Mouse (Mus musculus): ENCODE measurements around the gene Gm765. TPM values are rescaled to one million over a fixed set of nuclear protein-coding genes. Genes with fewer than 3 reads are reported as not detected.

Gene Gm765
- total RNA-seq, 2 experiments from 2014 or later, result 0.20 to 0.51 TPM

- DNase-seq, result no peak
Observed at GRCm38 (mm10) chr6:98221970-98222369, 120.6 kb downstream of the Gm765 start.

DNA sequence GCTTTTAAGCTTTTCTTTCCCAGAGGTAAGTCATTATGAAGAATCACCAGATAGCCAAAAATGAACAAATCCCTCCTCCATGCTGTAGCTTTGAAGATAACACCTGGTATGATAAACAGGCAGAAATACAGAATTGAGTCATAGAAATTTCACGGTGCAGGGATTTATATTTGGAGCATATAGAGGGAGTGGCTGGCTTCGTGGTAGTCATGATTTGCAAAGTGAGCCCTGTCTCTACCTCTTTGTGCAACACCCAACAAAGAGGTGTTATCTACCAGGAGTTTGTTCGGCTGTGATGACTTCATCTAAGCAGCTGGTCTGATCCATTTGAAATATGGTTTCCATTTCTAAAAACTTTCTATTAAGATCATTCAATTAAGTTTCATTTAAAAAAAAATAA lies 130.3 kb downstream of the Gm765 start:
- DNase-seq, result no peak

DNA sequence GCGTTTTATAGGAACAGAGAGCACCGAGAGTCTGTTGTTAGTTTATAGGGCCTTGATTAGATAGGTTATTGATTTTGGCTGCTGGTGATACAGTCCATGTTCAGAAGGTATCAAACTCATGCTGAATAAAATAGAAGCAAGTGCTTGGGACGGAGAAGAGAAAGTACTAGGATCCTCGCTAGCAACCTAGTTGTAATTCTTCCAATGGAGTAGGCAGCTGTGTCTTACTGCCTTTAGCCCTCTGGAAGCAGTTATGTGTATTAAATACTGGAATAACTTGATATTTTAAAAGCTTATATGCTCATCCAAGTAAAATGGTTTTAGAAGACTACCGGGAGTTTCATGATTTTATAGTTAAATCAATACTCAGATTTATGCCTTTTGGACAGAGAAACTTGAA lies 132.3 kb downstream of the Gm765 start:
- no peak for DNase-seq

- DNase-seq, result no peak
Observed at GRCm38 (mm10) chr6:98208051-98208450, 134.5 kb downstream of the Gm765 start.

DNA sequence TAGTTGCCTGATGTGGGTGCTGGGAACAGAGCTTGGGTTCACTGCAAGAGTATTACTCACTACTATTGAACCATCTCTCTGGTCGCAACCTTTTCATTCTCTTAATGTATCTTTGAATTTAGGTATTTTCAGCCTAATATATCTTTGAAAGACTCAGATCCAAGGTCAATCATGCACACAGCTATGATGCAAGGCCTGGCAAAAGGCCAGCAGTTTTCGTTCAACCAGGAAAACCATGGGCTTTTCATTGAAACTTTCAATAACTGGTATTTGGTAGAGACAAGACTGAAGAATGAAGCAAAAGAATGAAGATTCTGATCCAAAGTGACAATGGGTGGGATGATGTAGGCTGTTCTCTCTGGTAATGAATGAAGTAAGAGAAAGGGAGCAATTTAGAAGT lies 143.8 kb downstream of the Gm765 start:
- DNase-seq, result no peak

DNA sequence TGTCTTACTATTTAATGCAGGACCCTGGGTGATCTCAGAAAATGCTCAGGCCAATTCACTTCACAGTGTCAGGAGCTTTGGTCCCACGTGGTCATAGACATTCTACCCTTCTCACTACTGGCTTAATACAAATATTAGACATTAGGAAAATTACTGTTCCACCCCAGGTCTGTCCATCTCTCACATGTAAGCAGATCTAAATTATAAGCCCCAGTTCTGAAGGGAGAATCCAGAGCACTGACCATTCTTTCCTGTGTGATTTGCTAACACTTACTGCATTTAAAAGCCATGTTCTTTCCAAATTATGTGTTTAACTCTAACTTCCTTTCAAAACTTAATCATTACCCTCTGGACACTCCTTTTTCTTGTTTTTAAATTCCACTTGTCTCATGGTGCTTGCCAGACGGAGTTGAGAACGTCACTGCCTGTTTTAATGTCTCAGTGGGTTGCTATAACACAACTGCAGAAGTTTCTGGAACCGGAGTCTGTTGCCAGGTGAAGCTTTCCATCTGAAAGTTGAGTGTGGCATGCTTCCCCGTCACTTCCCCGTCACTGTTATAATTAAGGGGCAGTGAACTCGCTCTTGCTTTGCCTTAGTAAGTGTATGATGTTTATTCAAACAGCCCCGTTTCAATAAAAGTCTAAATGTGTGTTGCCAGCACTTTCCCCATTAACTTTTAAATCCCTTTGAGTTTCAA lies 151.7 kb downstream of the Gm765 start:
- DNase-seq, result no peak
